Mouse (Mus musculus) G1E (cell line): ENCODE data around the gene Zfand3.

ENCODE experiments used
- CTCF ChIP-seq: IDR thresholded peaks from 2 replicates; pipeline ENCODE4 v1.5.1; 2012; ENCODE audit warnings: low read depth, low read length, inconsistent platforms, mixed read lengths
- TAL1 ChIP-seq: conservative IDR thresholded peaks from 2 replicates; pipeline ENCODE4 v1.6.1; 2012; ENCODE audit warnings: low read depth, low read length, inconsistent platforms, mixed read lengths

GRCm38 (mm10) chr17:30210936-30211335 is 206.4 kb downstream of the Zfand3 start:
- TF ChIP-seq TAL1 (no peak), CTCF (no peak)
